Mouse (Mus musculus) CH12.LX (cell line): ENCODE measurements at regions not wholly inside any gene's neighbourhood (a gene's known extent, or its start where the extent isn't known, plus 50 kb on each side); places are given as distances from the start of the nearest gene placed in this dataset.

Experiments
- CHD1 ChIP-seq: IDR thresholded peaks from 2 replicates; pipeline ENCODE4 v1.6.1; 2012; ENCODE audit warnings: low read depth, low read length, improper control_type of control experiment, inconsistent platforms
- CHD2 ChIP-seq: IDR thresholded peaks from 2 replicates; pipeline ENCODE4 v1.6.1; 2011; ENCODE audit warnings: low read length, improper control_type of control experiment
- CTCF ChIP-seq, 2 experiments: IDR thresholded peaks in 1 of 2; conservative IDR thresholded peaks in 1 of 2; 2 replicates each; pipeline ENCODE4 v1.5.1; 2011 to 2012; ENCODE audit warnings: low read depth in 2 of 2, low read length in 2 of 2, improper control_type of control experiment in 1 of 2, inconsistent platforms in 1 of 2, mild to moderate bottlenecking in 1 of 2, moderate library complexity in 1 of 2
- E2F4 ChIP-seq: IDR thresholded peaks from 2 replicates; pipeline ENCODE4 v1.6.1; 2011; ENCODE audit warnings: low read depth, low read length, improper control_type of control experiment; ENCODE audit not compliant: insufficient replicate concordance
- EP300 ChIP-seq: IDR thresholded peaks from 2 replicates; pipeline ENCODE4 v1.6.1; 2011; ENCODE audit warnings: low read length, improper control_type of control experiment
- GABPA ChIP-seq: IDR thresholded peaks from 2 replicates; pipeline ENCODE4 v1.6.1; 2012; ENCODE audit warnings: low read depth, low read length, improper control_type of control experiment, inconsistent platforms; ENCODE audit not compliant: insufficient replicate concordance
- HCFC1 ChIP-seq: IDR thresholded peaks from 2 replicates; pipeline ENCODE4 v1.6.1; 2012; ENCODE audit warnings: low read depth, mild to moderate bottlenecking, inconsistent platforms, low read length, improper control_type of control experiment
- MAFK ChIP-seq: IDR thresholded peaks from 2 replicates; pipeline ENCODE4 v1.6.1; 2011; ENCODE audit warnings: low read length, improper control_type of control experiment; ENCODE audit not compliant: insufficient replicate concordance
- NRF1 ChIP-seq: IDR thresholded peaks from 2 replicates; pipeline ENCODE4 v1.6.1; 2014; ENCODE audit warnings: low read depth, mild to moderate bottlenecking, inconsistent platforms, low read length, improper control_type of control experiment, moderate library complexity
- PAX5 ChIP-seq: IDR thresholded peaks from 2 replicates; pipeline ENCODE4 v1.6.1; 2012; ENCODE audit warnings: low read length, inconsistent platforms, mixed read lengths
- POLR2A ChIP-seq: IDR thresholded peaks from 2 replicates; pipeline ENCODE4 v1.6.1; 2011; ENCODE audit warnings: low read depth, mild to moderate bottlenecking, improper control_type of control experiment, low read length
- POLR2AphosphoS2 ChIP-seq: IDR thresholded peaks from 2 replicates; pipeline ENCODE4 v1.6.1; 2011; ENCODE audit warnings: low read depth, low read length, improper control_type of control experiment
- SIN3A ChIP-seq: IDR thresholded peaks from 2 replicates; pipeline ENCODE4 v1.6.1; 2012; ENCODE audit warnings: low read length, improper control_type of control experiment, inconsistent platforms
- USF1 ChIP-seq: IDR thresholded peaks from 2 replicates; pipeline ENCODE4 v1.6.1; 2014; ENCODE audit warnings: low read depth, mild to moderate bottlenecking, inconsistent platforms, low read length, improper control_type of control experiment

DNA sequence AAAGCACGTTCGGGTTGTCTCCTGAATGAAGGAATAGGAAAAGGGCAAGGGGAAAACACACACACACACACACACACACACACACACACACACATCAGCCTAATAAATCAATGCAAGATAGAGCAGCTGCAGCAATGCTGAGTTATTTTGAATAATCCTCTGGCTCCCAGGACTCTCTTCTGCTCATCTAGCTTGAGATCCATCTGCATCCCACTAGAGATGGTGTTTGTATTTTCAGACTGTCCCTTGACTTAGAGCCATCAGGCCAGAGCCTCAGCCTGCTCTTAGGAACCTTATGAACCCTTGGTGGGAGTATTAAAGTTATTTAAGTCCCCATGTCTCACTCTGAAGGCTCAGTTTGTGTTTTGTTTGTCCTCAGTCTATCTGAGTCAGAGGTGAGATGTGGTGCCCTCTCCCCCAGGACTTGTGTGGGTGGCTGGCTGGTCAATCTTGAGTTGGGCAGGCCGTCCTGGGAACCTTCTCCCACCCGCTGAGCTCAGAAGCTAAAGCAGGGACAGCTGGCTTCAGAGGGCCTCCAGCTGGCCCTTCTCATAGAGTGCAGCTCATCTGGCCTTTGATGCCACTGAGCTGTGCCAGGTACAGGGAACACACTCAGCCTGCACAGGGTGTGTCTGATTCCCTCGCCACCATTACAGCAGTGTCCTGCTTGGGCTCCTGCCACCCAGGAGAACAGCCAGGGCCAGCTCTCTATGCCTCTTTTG is 95.1 kb upstream of the S1pr3 start:
- TF ChIP-seq MAFK (no peak), PAX5 (no peak), HCFC1 (no peak), CTCF (conservative IDR thresholded peaks at IDR 0.05 in 1 of 2, IDR thresholded peaks at IDR 0.05 in 1 of 2; ENCODE audit: low read depth in 2 of 2, low read length in 2 of 2) (no peak), SIN3A (no peak), CHD2 (no peak), EP300 (no peak), E2F4 (no peak), GABPA (no peak), NRF1 (no peak), POLR2AphosphoS2 (no peak), USF1 (no peak), CHD1 (no peak), POLR2A (no peak)
